In the genomic region with DNA sequence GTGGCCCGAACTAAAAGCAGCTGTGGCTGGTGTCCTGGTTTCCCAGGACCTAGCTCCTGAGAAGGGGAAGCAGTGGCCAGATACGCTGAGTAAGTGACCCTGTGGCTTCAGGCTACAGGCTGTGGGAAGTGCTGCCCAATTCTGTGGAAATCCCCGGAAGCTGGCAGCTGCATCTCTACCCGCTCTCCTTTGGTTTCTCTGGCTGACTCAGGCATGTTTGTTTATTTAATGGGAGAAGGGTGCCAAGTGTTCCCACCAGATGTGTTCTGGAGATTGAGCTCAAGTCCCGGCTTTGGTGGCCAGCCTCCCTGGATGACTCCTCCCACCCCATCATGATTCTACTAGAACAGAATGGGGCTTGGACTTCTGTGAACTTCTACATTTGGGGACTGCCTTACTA, we compare ENCODE assay signal across 7 mouse cellular contexts. TPM values are rescaled to one million over a fixed set of nuclear protein-coding genes. Genes with fewer than 3 reads are reported as not detected.
A peak's percentile ranks its signal among the peaks of the same experiment; 100 is the strongest.
DNase-seq lines count a peak whose midpoint lies in the region; TF ChIP-seq lines count a peak whose summit lies in the region.

No protein-coding gene starts in this region.

- H3K9ac ChIP-seq in CH12.LX (ENCODE audit: insufficient read depth, low read depth): no peak overlapping the region

- dilution Hi-C loops in CH12.LX (cut with MboI; ENCODE audit: extremely low pct_ligation_motif_present, extremely low pct_unique_long_range_greater_than_20kb, low sequenced_read_pairs): no loop called here

- in situ Hi-C loops in CH12.LX (cut with MboI; ENCODE audit: low pct_ligation_motif_present, low pct_unique_long_range_greater_than_20kb, low sequenced_read_pairs): loop anchor here (25.0 kb wide), 1 partner anchor 686 kb away; the partner anchor contains the start of genes Clcnkb and Hspb7

- TF ChIP-seq RAD21 in CH12.LX (IDR thresholded peaks at IDR 0.05; ENCODE audit: low read depth, low read length): no peak

- no peaks in the 10 kb centered on the region for H3K4me1 ChIP-seq in CH12.LX (ENCODE audit: control insufficient read depth in 1 of 2, insufficient read depth in 2 of 2)

- no peak for TF ChIP-seq CTCF in CH12.LX (conservative IDR thresholded peaks at IDR 0.05 in 1 of 2, IDR thresholded peaks at IDR 0.05 in 1 of 2; ENCODE audit: low read depth in 2 of 2, low read length in 2 of 2)

- DNase-seq in CH12.LX (ENCODE audit: extremely low read depth) (no peak), R1 (ENCODE audit: low read depth, low spot score) (peak; percentile 37)
- DNase-seq in gastrocnemius, postnatal 25 days: peak; percentile 79
- DNase-seq in kidney, adult 8-10 months: peak; percentile 41 to 49
- DNase-seq in lung, postnatal 25 days (ENCODE audit: low spot score): peak; percentile 91
- no peak for DNase-seq in natural killer cell, adult 2 months (ENCODE audit: low spot score in 2 of 2)
- DNase-seq in spleen, adult 18-20 months: no peak

- H3K27me3 ChIP-seq in CH12.LX (replicated peaks): peaks cover 6% of the 10 kb centered on the region

- no peak overlapping the region for H3K4me2 ChIP-seq in CH12.LX (ENCODE audit: insufficient read depth, low read depth, poor library complexity, severe bottlenecking)

- no peaks in the 10 kb centered on the region for H3K36me3 ChIP-seq in CH12.LX (replicated peaks in 1 of 2; ENCODE audit: control insufficient read depth in 1 of 2, insufficient read depth in 1 of 2, low read length in 1 of 2)

- no peaks in the 10 kb centered on the region for H3K9me3 ChIP-seq in CH12.LX (replicated peaks; ENCODE audit: low read length)

- TF ChIP-seq EP300 in CH12.LX (IDR thresholded peaks at IDR 0.05; ENCODE audit: low read length): no peak

- no peak for TF ChIP-seq POLR2A in CH12.LX (IDR thresholded peaks at IDR 0.05; ENCODE audit: low read depth, low read length)

- H3K27ac ChIP-seq in CH12.LX (ENCODE audit: insufficient read depth, low read depth): no peak overlapping the region

- no peak overlapping the region for H3K4me3 ChIP-seq in CH12.LX (replicated peaks in 1 of 3; ENCODE audit: low read depth in 2 of 3, low read length in 2 of 3, poor library complexity in 1 of 3)

- H3K79me2 ChIP-seq in CH12.LX (replicated peaks; ENCODE audit: control insufficient read depth, extremely low read depth, insufficient read depth, poor library complexity, severe bottlenecking): no peaks in the 10 kb centered on the region

TF ChIP-seq in CH12.LX, 34 proteins besides CTCF, POLR2A, EP300 and RAD21:
- TF ChIP-seq BHLHE40 (IDR thresholded peaks at IDR 0.05; ENCODE audit: low read depth, low read length): 0 out of 2 replicates have a peak, but pooled peaks have one; percentile 9
- TF ChIP-seq IRF4 (IDR thresholded peaks at IDR 0.05; ENCODE audit: low read depth, low read length): no peak

RNA-seq across cellular contexts. Expression of gene Tmem51, which starts 13.8 kb away (rescaled TPM):
- total RNA-seq in CH12.LX (2012; rRNA removed) (1.1 and 1.4 TPM in 2 replicates), CH12.LX (2014; rRNA removed) (6.6 and 8.0 TPM in 2 replicates)
- polyA plus RNA-seq in CH12.LX (2012; ENCODE audit: insufficient read length, low read depth): 8.0 and 8.5 TPM in 2 replicates
- total RNA-seq in gastrocnemius, postnatal 25 days (2021): 1 to 10 TPM in 1 of 2 experiments, under 1 TPM in 1; 0.61 to 1.2 TPM

Comparison
In these comparisons a context has a peak if more than half of its experiments do, and no peak if none do; other contexts are left out.
1. DNase-seq: peak in R1 (single experiment), gastrocnemius, postnatal 25 days (single experiment), kidney, adult 8-10 months (2 of 2) and lung, postnatal 25 days (single experiment); none in CH12.LX (single experiment), natural killer cell, adult 2 months (0 of 2) and spleen, adult 18-20 months (0 of 2).